Mouse (Mus musculus) hindbrain, embryonic 15.5 days (tissue): ENCODE results near the gene Ddias. TPM values are rescaled to one million over a fixed set of nuclear protein-coding genes. Genes with fewer than 3 reads are reported as not detected.
A peak's percentile ranks its signal among the peaks of the same experiment; 100 is the strongest.
"Not testable (repeated sequence)": the region's sequence is repeated elsewhere in the genome, so short reads cannot be mapped to it uniquely, and the experiment has no call there.

Experiments used
- ATAC-seq: fragments of 200-750 bp; cut with Nextera tagmentation; 2 replicates; pipeline ENCODE4 v1.8.0; 2017; ENCODE audit warnings: low read depth, moderate number of reproducible peaks, moderate TSS enrichment; ENCODE audit not compliant: low FRiP score
- H3K27ac ChIP-seq: fragments of 300-500 bp; sonication (generic); replicated peaks from 2 replicates; pipeline ENCODE4 v1.5.1; 2015; ENCODE audit warnings: mild to moderate bottlenecking, inconsistent platforms
- H3K27me3 ChIP-seq: fragments of 300-500 bp; sonication (generic); 2 replicates; pipeline ENCODE4 v1.6.1; 2015; ENCODE audit warnings: control low read depth, inconsistent platforms
- H3K36me3 ChIP-seq: fragments of 300-500 bp; sonication (generic); 2 replicates; pipeline ENCODE4 v1.6.1; 2015; ENCODE audit warnings: control low read depth, inconsistent platforms
- H3K4me1 ChIP-seq: fragments of 300-500 bp; sonication (generic); replicated peaks from 2 replicates; pipeline ENCODE4 v1.6.1; 2015; ENCODE audit warnings: control low read depth, inconsistent platforms
- H3K4me2 ChIP-seq: fragments of 300-500 bp; sonication (generic); 2 replicates; pipeline ENCODE4 v1.6.1; 2015; ENCODE audit warnings: moderate library complexity, mild to moderate bottlenecking, inconsistent platforms
- H3K4me3 ChIP-seq: fragments of 300-500 bp; sonication (generic); 2 replicates; pipeline ENCODE4 v1.5.1; 2015; ENCODE audit warnings: mild to moderate bottlenecking, inconsistent platforms
- H3K9ac ChIP-seq: fragments of 300-500 bp; sonication (generic); 2 replicates; pipeline ENCODE4 v1.6.1; 2015; ENCODE audit warnings: inconsistent platforms
- H3K9me3 ChIP-seq: fragments of 300-500 bp; sonication (generic); 2 replicates; pipeline ENCODE4 v1.6.1; 2016; ENCODE audit warnings: control low read depth, inconsistent platforms
- WGBS: fragments of 180-500 bp; shearing (Covaris S2); methylation state at CpG from one replicate; pipeline ENCODE4 v1.1.7; 2015; 5-methylcytosine and 5-hydroxymethylcytosine counted together
- polyA plus RNA-seq: library from polyadenylated mRNA; unstranded; fragments of >200 nt; fragmentation: Nextera tagmentation; extraction: Ambion mirVana; gene quantifications from 2 replicates; pipeline ENCODE4 v1.2.1, GENCODE M21; 2015

Ddias gene
- polyA plus RNA-seq, result 4.6 and 5.8 TPM in 2 replicates

GRCm38 (mm10) chr7:92874116-92874675 lies at the start of gene Ddias, which contains the start of gene Prcp:
Gene Ddias, minus strand, starts transcription at chr7:92874247.
Gene Prcp, plus strand, starts transcription at chr7:92874470.
- under 1% methylated on average over 53 of the region's 53 CpGs for WGBS
- no peaks in the 10 kb centered on the region for H3K9me3 ChIP-seq
- peak within 1 kb of the TSS; percentile 76 for H3K9ac ChIP-seq
- H3K4me3 ChIP-seq, result peak within 1 kb of the TSS; percentile 71
- no peaks in the 10 kb centered on the region for H3K27me3 ChIP-seq
- peak within 1 kb of the TSS; percentile 99 for H3K27ac ChIP-seq
- ATAC-seq, result peak; percentile 90
- peaks cover 25% of the 10 kb centered on the region for H3K4me1 ChIP-seq
- H3K36me3 ChIP-seq, result no peaks in the 10 kb centered on the region
- peak within 1 kb of the TSS; percentile 79 for H3K4me2 ChIP-seq

- Histone ChIP-seq H3K4me2 (no peak overlapping the region), H3K9me3 (no peaks in the 10 kb centered on the region), H3K9ac (no peak overlapping the region), H3K36me3 (no peaks in the 10 kb centered on the region), H3K4me3 (no peak overlapping the region), H3K27ac (no peak overlapping the region), H3K27me3 (no peaks in the 10 kb centered on the region), H3K4me1 (no peaks in the 10 kb centered on the region)
- no peak for ATAC-seq
- WGBS, result 83% methylated on average over 2 of the region's 2 CpGs
Observed at GRCm38 (mm10) chr7:92920857-92921172, 46.8 kb upstream of the Ddias start.

- H3K9ac ChIP-seq, result no peak overlapping the region
- ATAC-seq, result no peak
- H3K4me2 ChIP-seq, result no peak overlapping the region
- no peaks in the 10 kb centered on the region for H3K36me3 ChIP-seq
- H3K9me3 ChIP-seq, result no peaks in the 10 kb centered on the region
- H3K4me3 ChIP-seq, result no peak overlapping the region
- H3K27ac ChIP-seq, result no peak overlapping the region
- no peaks in the 10 kb centered on the region for H3K4me1 ChIP-seq
- H3K27me3 ChIP-seq, result no peaks in the 10 kb centered on the region
- 82% methylated on average over 6 of the region's 6 CpGs for WGBS
Observed at GRCm38 (mm10) chr7:92920172-92920856, 46.3 kb upstream of the Ddias start.

- H3K4me2 ChIP-seq, H3K9ac ChIP-seq, H3K27me3 ChIP-seq, H3K4me1 ChIP-seq, H3K9me3 ChIP-seq, H3K36me3 ChIP-seq, H3K4me3 ChIP-seq, H3K27ac ChIP-seq: not testable (repeated sequence)
- 41% methylated on average over 7 of the region's 7 CpGs for WGBS
- 0 out of 2 replicates have a peak, but pooled peaks have one; percentile 34 for ATAC-seq
Observed at GRCm38 (mm10) chr7:92904285-92904684, 30.2 kb upstream of the Ddias start.

GRCm38 (mm10) chr7:92903360-92904038 lies 29.5 kb upstream of the Ddias start:
- Histone ChIP-seq H3K9me3 (no peaks in the 10 kb centered on the region), H3K4me1 (no peaks in the 10 kb centered on the region), H3K36me3 (no peaks in the 10 kb centered on the region), H3K27ac (no peak overlapping the region), H3K27me3 (no peaks in the 10 kb centered on the region), H3K4me2 (no peak overlapping the region), H3K9ac (no peak overlapping the region), H3K4me3 (no peak overlapping the region)
- 52% methylated on average over 7 of the region's 7 CpGs for WGBS
- peak; percentile 92 for ATAC-seq

GRCm38 (mm10) chr7:92897021-92897420 lies 23.0 kb upstream of the Ddias start:
- Histone ChIP-seq H3K36me3 (no peaks in the 10 kb centered on the region), H3K4me1 (no peaks in the 10 kb centered on the region), H3K4me2 (no peak overlapping the region), H3K27me3 (no peaks in the 10 kb centered on the region), H3K27ac (no peak overlapping the region), H3K4me3 (no peak overlapping the region), H3K9me3 (no peaks in the 10 kb centered on the region), H3K9ac (no peak overlapping the region)
- WGBS, result 61% methylated on average over 2 of the region's 2 CpGs
- ATAC-seq, result no peak

- H3K27ac ChIP-seq, result no peak overlapping the region
- ATAC-seq, result no peak
Observed at GRCm38 (mm10) chr7:92896036-92896435, 22.0 kb upstream of the Ddias start.

GRCm38 (mm10) chr7:92893478-92893877 lies 19.4 kb upstream of the Ddias start:
- WGBS, result 52% methylated on average over 3 of the region's 3 CpGs
- Histone ChIP-seq H3K27me3 (no peaks in the 10 kb centered on the region), H3K4me3 (no peak overlapping the region), H3K9me3 (no peaks in the 10 kb centered on the region), H3K27ac (no peak overlapping the region), H3K9ac (no peak overlapping the region), H3K4me2 (no peak overlapping the region), H3K36me3 (no peaks in the 10 kb centered on the region), H3K4me1 (no peaks in the 10 kb centered on the region)
- no peak for ATAC-seq

More at GRCm38 (mm10) chr7:92896036-92896435, 22.0 kb upstream of the Ddias start:
- no peak overlapping the region for H3K4me2 ChIP-seq
- H3K9me3 ChIP-seq, result no peaks in the 10 kb centered on the region
- H3K4me1 ChIP-seq, result no peaks in the 10 kb centered on the region
- H3K9ac ChIP-seq, result no peak overlapping the region
- 83% methylated on average over 5 of the region's 5 CpGs for WGBS
- H3K4me3 ChIP-seq, result no peak overlapping the region
- H3K36me3 ChIP-seq, result no peaks in the 10 kb centered on the region
- H3K27me3 ChIP-seq, result no peaks in the 10 kb centered on the region

- WGBS, result 53% methylated on average over 4 of the region's 4 CpGs
- Histone ChIP-seq H3K36me3 (no peaks in the 10 kb centered on the region), H3K27me3 (no peaks in the 10 kb centered on the region), H3K27ac (no peak overlapping the region), H3K9me3 (no peaks in the 10 kb centered on the region), H3K4me3 (no peak overlapping the region), H3K4me2 (no peak overlapping the region), H3K4me1 (no peaks in the 10 kb centered on the region), H3K9ac (no peak overlapping the region)
- no peak for ATAC-seq
Observed at GRCm38 (mm10) chr7:92890618-92891230, 16.7 kb upstream of the Ddias start.

GRCm38 (mm10) chr7:92890211-92890610 lies 16.2 kb upstream of the Ddias start:
- H3K9me3 ChIP-seq, result no peaks in the 10 kb centered on the region
- H3K4me3 ChIP-seq, result no peak overlapping the region
- H3K4me1 ChIP-seq, result no peaks in the 10 kb centered on the region
- ATAC-seq, result no peak
- no peaks in the 10 kb centered on the region for H3K36me3 ChIP-seq
- H3K4me2 ChIP-seq, result no peak overlapping the region
- no peak overlapping the region for H3K9ac ChIP-seq
- no peaks in the 10 kb centered on the region for H3K27me3 ChIP-seq
- 69% methylated on average over 1 of the region's 1 CpGs for WGBS
- no peak overlapping the region for H3K27ac ChIP-seq

GRCm38 (mm10) chr7:92887230-92887629 lies 13.2 kb upstream of the Ddias start:
- no peaks in the 10 kb centered on the region for H3K9me3 ChIP-seq
- no peak overlapping the region for H3K4me3 ChIP-seq
- no peak overlapping the region for H3K27ac ChIP-seq
- H3K4me2 ChIP-seq, result no peak overlapping the region
- no peaks in the 10 kb centered on the region for H3K36me3 ChIP-seq
- no peak for ATAC-seq
- H3K4me1 ChIP-seq, result no peaks in the 10 kb centered on the region
- no peak overlapping the region for H3K9ac ChIP-seq
- H3K27me3 ChIP-seq, result no peaks in the 10 kb centered on the region
- WGBS, result 94% methylated on average over 5 of the region's 5 CpGs

- H3K4me3 ChIP-seq, result no peak overlapping the region
- H3K27ac ChIP-seq, result no peak overlapping the region
- no peak overlapping the region for H3K9ac ChIP-seq
- H3K36me3 ChIP-seq, result no peaks in the 10 kb centered on the region
- H3K9me3 ChIP-seq, result no peaks in the 10 kb centered on the region
- no peaks in the 10 kb centered on the region for H3K4me1 ChIP-seq
- H3K4me2 ChIP-seq, result no peak overlapping the region
- H3K27me3 ChIP-seq, result no peaks in the 10 kb centered on the region
- no peak for ATAC-seq
- WGBS, result 92% methylated on average over 7 of the region's 7 CpGs
Observed at GRCm38 (mm10) chr7:92886801-92887200, 12.8 kb upstream of the Ddias start.
